In the genomic region with DNA sequence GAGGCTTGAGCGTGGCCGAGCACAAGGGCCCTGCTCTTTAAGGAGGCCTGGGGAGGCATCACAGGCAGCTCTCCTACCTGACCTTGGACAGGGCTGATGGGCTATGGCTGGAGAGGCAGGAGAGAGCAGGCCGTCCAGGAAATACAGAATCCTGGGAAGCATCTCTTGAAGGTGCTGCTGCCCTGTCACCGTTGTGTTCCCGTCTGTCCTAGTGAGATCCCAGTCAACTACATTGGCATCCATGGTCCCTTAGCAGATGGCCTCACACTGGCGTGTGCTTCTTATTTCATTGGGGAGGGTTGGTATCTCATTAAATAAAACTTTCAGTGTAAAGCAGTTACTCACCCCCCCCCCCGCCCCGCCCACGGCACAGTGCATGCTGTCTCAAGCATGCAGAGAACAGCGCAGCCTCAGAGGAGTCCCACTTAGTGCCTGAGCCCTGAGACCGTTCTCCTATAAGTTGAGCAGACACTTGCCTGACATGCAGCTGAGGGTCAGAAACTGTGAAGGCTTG, we compare ENCODE assay signal across 12 mouse cellular contexts.
"Had no signal": no experiment of that assay in that cellular context is flagged by ENCODE, and none has a peak within 500 bp of the region (broad histone marks: within the 10 kb centered on the region; RNA-seq: fewer than 3 reads in every experiment).

No protein-coding gene starts in this region.

- H3K4me1 ChIP-seq: midbrain, embryonic 15.5 days had no signal

- H3K9me3 ChIP-seq: limb, embryonic 15.5 days; liver, embryonic 12.5 days; midbrain, embryonic 10.5 days; midbrain, embryonic 15.5 days; neural tube, embryonic 12.5 days; stomach, embryonic 15.5 days had no signal

- H3K27me3 ChIP-seq: limb, embryonic 15.5 days; liver, embryonic 12.5 days; midbrain, embryonic 15.5 days; neural tube, embryonic 12.5 days; stomach, embryonic 15.5 days had no signal

- H3K36me3 ChIP-seq: limb, embryonic 15.5 days; liver, embryonic 12.5 days; midbrain, embryonic 10.5 days; midbrain, embryonic 15.5 days; neural tube, embryonic 12.5 days; stomach, embryonic 15.5 days had no signal

- H3K27ac ChIP-seq: left cerebral cortex, adult 2 months; limb, embryonic 15.5 days; liver, embryonic 12.5 days; midbrain, embryonic 10.5 days; midbrain, embryonic 15.5 days; neural tube, embryonic 12.5 days; stomach, embryonic 15.5 days had no signal

- H3K4me3 ChIP-seq: left cerebral cortex, adult 2 months; limb, embryonic 15.5 days; liver, embryonic 12.5 days; midbrain, embryonic 10.5 days; midbrain, embryonic 15.5 days; neural tube, embryonic 12.5 days; stomach, embryonic 15.5 days had no signal

- DNase-seq: kidney, postnatal 14 days; lung, embryonic 14.5 days; lung, postnatal 10 days; lung, postnatal 4 days; thymus, postnatal 36 days had no signal
